Mouse (Mus musculus) small intestine, adult 2 months (tissue): Measurements from ENCODE around the gene Acad12. TPM values are rescaled to one million over a fixed set of nuclear protein-coding genes. Genes with fewer than 3 reads are reported as not detected.

ENCODE experiments used
- H3K27ac ChIP-seq: fragments of 200-500 bp; 2 replicates; pipeline ENCODE4 v1.5.1; 2012; ENCODE audit warnings: low read depth, low read length, control low read depth, inconsistent platforms; ENCODE audit not compliant: insufficient read depth
- H3K27me3 ChIP-seq: fragments of 200-500 bp; 2 replicates; pipeline ENCODE4 v1.6.1; 2012; ENCODE audit warnings: mild to moderate bottlenecking, moderate library complexity, low read length, inconsistent platforms; ENCODE audit not compliant: control insufficient read depth, insufficient read depth
- H3K36me3 ChIP-seq: fragments of 200-500 bp; 2 replicates; pipeline ENCODE4 v1.6.1; 2012; ENCODE audit warnings: mild to moderate bottlenecking, low read length, control low read depth, inconsistent platforms; ENCODE audit not compliant: control insufficient read depth, insufficient read depth
- H3K4me1 ChIP-seq: fragments of 200-500 bp; 2 replicates; pipeline ENCODE4 v1.6.1; 2012; ENCODE audit warnings: low read length, inconsistent platforms, mixed read lengths; ENCODE audit not compliant: control insufficient read depth, insufficient read depth, insufficient read length
- H3K4me3 ChIP-seq: fragments of 200-500 bp; 2 replicates; pipeline ENCODE4 v1.5.1; 2012; ENCODE audit warnings: low read depth, mild to moderate bottlenecking, control low read depth, inconsistent platforms, low read length, moderate library complexity
- CTCF ChIP-seq: fragments of 200-500 bp; IDR thresholded peaks from 2 replicates; pipeline ENCODE4 v1.5.1; 2012; ENCODE audit warnings: low read depth, mild to moderate bottlenecking, control low read depth, inconsistent platforms, low read length, moderate library complexity, mixed read lengths; ENCODE audit not compliant: insufficient replicate concordance, insufficient read length; ENCODE audit errors: extremely low read depth
- POLR2A ChIP-seq: fragments of 200-500 bp; IDR thresholded peaks from 2 replicates; pipeline ENCODE4 v1.6.1; 2012; ENCODE audit warnings: low read depth, mild to moderate bottlenecking, control low read depth, inconsistent platforms, low read length, moderate library complexity
- WGBS: fragments of 180-500 bp; shearing (Covaris S2); methylation state at CpG from one replicate; pipeline ENCODE4 v1.1.7; 2018; 5-methylcytosine and 5-hydroxymethylcytosine counted together
- polyA plus RNA-seq: library from polyadenylated mRNA; depleted of rRNA; stranded (reverse); fragments of >200 nt; gene quantifications from 2 replicates; pipeline ENCODE4 v1.2.3, GENCODE M21; 2012

The Acad12 gene
- polyA plus RNA-seq, 1 experiment = 6.7 TPM

GRCm38 (mm10) chr5:121575867-121576266 is 42.9 kb downstream of the Acad12 start:
- peaks cover 71% of the 10 kb centered on the region for H3K36me3 ChIP-seq

GRCm38 (mm10) chr5:121574145-121574544 is 44.6 kb downstream of the Acad12 start:
- no peak for TF ChIP-seq CTCF
- no peak for TF ChIP-seq POLR2A
- H3K27ac ChIP-seq = no peak overlapping the region
- H3K4me1 ChIP-seq = no peaks in the 10 kb centered on the region
- H3K36me3 ChIP-seq = peaks cover 73% of the 10 kb centered on the region
- no peaks in the 10 kb centered on the region for H3K27me3 ChIP-seq
- 86% methylated on average over 13 of the region's 13 CpGs for WGBS
- H3K4me3 ChIP-seq = no peak overlapping the region

More at GRCm38 (mm10) chr5:121575867-121576266, 42.9 kb downstream of the Acad12 start:
- TF ChIP-seq POLR2A (no peak), CTCF (no peak)
- Histone ChIP-seq H3K4me3 (no peak overlapping the region), H3K27me3 (no peaks in the 10 kb centered on the region), H3K27ac (no peak overlapping the region), H3K4me1 (no peaks in the 10 kb centered on the region)
- WGBS = 96% methylated on average over 11 of the region's 11 CpGs

- Histone ChIP-seq H3K36me3 (peaks cover 64% of the 10 kb centered on the region), H3K4me1 (peaks cover 11% of the 10 kb centered on the region; the same call in 1 of the 2 replicates), H3K4me3 (no peak overlapping the region), H3K27ac (no peak overlapping the region), H3K27me3 (no peaks in the 10 kb centered on the region)
- TF ChIP-seq CTCF (no peak), POLR2A (no peak)
- WGBS = 72% methylated on average over 1 of the region's 1 CpGs
Observed at GRCm38 (mm10) chr5:121570787-121571186, 48.0 kb downstream of the Acad12 start.

GRCm38 (mm10) chr5:121569881-121570420 is 48.8 kb downstream of the Acad12 start:
- H3K36me3 ChIP-seq = peaks cover 57% of the 10 kb centered on the region
- TF ChIP-seq CTCF (no peak), POLR2A (no peak)
- H3K4me3 ChIP-seq = no peak overlapping the region
- WGBS = 80% methylated on average over 9 of the region's 9 CpGs
- no peak overlapping the region for H3K27ac ChIP-seq
- peaks cover 18% of the 10 kb centered on the region; the same call in 1 of the 2 replicates for H3K4me1 ChIP-seq
- no peaks in the 10 kb centered on the region for H3K27me3 ChIP-seq

- Histone ChIP-seq H3K4me1 (peaks cover 25% of the 10 kb centered on the region; the same call in 1 of the 2 replicates), H3K27ac (peak overlapping the region; percentile 79), H3K4me3 (no peak overlapping the region), H3K27me3 (no peaks in the 10 kb centered on the region), H3K36me3 (peaks cover 23% of the 10 kb centered on the region)
- WGBS = 37% methylated on average over 16 of the region's 16 CpGs
- TF ChIP-seq POLR2A (no peak), CTCF (0 out of 2 replicates have a peak, but pooled peaks have one; percentile 1)
Observed at GRCm38 (mm10) chr5:121566035-121566681, 52.6 kb downstream of the Acad12 start.

GRCm38 (mm10) chr5:121564468-121564895 is 54.3 kb downstream of the Acad12 start:
- Histone ChIP-seq H3K4me3 (peak overlapping the region; percentile 52), H3K27ac (peak overlapping the region; percentile 77), H3K27me3 (no peaks in the 10 kb centered on the region), H3K36me3 (peaks cover 11% of the 10 kb centered on the region), H3K4me1 (peaks cover 25% of the 10 kb centered on the region; the same call in 1 of the 2 replicates)
- TF ChIP-seq CTCF (peak; percentile 99), POLR2A (no peak)
- WGBS = 7% methylated on average over 11 of the region's 11 CpGs

GRCm38 (mm10) chr5:121562436-121562835 is 56.3 kb downstream of the Acad12 start:
- Histone ChIP-seq H3K36me3 (peaks cover 2% of the 10 kb centered on the region; the same call in 1 of the 2 replicates), H3K27ac (no peak overlapping the region), H3K4me3 (no peak overlapping the region), H3K4me1 (peaks cover 24% of the 10 kb centered on the region; the same call in 1 of the 2 replicates), H3K27me3 (no peaks in the 10 kb centered on the region)
- WGBS = 61% methylated on average over 3 of the region's 3 CpGs
- TF ChIP-seq CTCF = no peak
- TF ChIP-seq POLR2A = no peak
